Mouse (Mus musculus): Measurements from ENCODE around the gene Olfr615.
"Not testable (repeated sequence)": the region's sequence is repeated elsewhere in the genome, so short reads cannot be mapped to it uniquely, and the experiment has no call there.

Olfr615 gene

DNA sequence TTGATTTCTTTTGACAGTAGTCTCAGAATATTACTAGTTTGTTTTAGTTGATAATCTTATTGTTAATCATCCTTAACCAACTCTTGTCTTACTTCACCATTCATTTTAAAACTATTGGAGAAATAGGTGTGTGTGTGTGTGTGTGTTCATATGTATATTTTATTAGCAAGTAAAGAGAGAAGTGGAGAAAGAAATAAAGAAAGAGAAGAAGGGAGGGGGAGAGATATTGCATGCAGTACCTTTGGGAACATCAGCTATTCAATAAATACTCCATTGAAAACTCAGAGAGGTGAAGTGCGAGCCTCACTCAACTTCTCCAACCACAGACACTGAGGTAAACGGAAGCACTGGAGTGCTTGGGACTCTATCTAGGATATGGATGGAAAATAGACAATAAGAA lies at the start of gene Olfr615:
Gene Olfr615 (plus strand): TSS at position 301 of the 400 bp plus-strand sequence.
- no peak for DNase-seq (ENCODE audit: low spot score)

- no peak for DNase-seq (ENCODE audit: low spot score)
These were observed 43.9 kb upstream of the Olfr615 start, which contains the start of gene Olfr610 for GRCm38 (mm10) chr7:103512022-103512421. TSS of gene Olfr610 (minus strand) at chr7:103512122.

GRCm38 (mm10) chr7:103520746-103521145 lies 35.1 kb upstream of the Olfr615 start, which contains the start of gene Olfr611:
TSS of gene Olfr611 (minus strand) at chr7:103520846.
- DNase-seq (ENCODE audit: low spot score): not testable (repeated sequence)

DNA sequence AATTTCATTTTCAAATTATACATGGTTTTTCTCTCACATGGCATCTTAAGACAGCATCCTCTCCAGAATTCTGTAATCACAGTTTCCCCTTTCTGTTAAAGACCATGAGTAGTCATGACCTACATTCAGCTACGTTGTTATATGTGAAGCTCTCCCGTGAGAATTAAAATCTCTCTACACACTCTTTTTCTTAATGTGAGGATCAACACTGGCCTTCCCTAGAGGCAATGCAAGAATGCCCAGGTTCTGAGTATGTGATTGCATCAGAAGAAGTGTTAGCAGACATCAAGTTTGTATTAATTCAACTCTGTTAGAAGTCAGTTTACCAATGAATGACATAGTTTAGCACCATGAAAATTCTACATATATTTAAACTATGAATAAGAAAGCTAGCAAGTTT lies 13.3 kb upstream of the Olfr615 start, which contains the start of gene Olfr612:
Gene Olfr612 (minus strand): TSS at position 101 of the 400 bp plus-strand sequence.
- DNase-seq (ENCODE audit: low spot score): not testable (repeated sequence)

DNA sequence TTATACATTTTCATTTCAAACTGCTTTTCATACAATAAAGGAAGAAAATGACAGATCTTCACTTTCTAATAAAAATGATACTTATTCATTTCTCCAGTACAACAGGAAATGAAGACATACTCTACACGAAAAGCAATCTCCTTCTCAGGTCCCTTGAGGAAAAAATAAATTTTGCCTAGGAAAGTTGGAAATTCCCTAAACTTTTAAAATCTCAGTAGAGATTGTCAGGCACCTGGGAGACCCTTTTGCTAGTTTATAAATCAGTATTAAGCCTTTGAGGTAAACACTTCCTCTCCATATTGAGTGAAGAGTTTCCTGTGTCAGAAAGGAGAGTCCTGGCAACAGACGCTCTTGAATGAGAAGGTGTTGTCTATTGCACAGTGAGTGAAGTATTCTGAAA lies 8.1 kb upstream of the Olfr615 start, which contains the start of gene Olfr613:
Gene Olfr613 (plus strand): TSS at position 301 of the 400 bp plus-strand sequence.
- no peak for DNase-seq (ENCODE audit: low spot score)

GRCm38 (mm10) chr7:103569043-103569442 lies 13.2 kb downstream of the Olfr615 start, which contains the start of gene Olfr616:
TSS of gene Olfr616 (minus strand) at chr7:103569143.
- no peak for DNase-seq (ENCODE audit: low spot score)

DNA sequence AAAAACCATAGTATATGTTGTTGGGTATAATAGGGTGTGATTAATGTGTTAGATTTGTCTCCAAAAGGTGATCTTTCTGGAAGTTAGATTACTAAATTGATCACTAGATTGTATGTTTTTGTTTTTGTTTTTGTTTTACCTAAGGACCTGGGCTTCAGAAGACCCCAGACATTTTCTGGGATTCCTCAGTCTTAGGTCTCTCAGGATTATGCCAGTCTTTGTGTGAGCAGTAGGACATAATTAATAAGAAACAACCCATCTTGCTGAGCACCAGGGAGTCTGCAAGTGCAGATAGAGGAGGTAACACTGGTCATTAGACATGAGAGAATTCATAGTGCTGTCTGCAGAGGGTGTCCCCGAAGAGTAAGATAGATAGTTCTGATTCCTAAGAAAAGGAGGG lies 16.9 kb downstream of the Olfr615 start, which contains the start of gene Olfr617:
Gene Olfr617 (plus strand): TSS at position 301 of the 400 bp plus-strand sequence.
- DNase-seq (ENCODE audit: low spot score): no peak

DNA sequence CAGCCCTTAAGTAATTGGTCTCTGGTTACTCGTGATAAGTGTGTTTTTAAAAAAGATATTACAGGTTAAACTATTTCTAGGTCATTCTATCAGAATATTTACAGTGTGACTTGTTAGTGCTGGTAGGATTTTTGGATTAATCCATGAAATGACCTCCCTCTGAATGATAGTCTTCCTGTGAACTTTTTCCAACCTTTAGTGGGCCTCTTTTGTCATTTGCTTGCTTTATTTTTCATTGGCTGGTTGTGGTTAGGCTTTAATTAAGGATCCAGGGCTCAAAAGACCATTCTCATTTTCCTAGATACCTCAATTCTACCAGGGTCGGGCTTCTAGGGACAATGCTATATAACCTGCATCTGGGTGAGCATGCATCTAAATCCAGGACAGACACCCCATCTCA lies 33.9 kb downstream of the Olfr615 start, which contains the start of gene Olfr618:
Gene Olfr618 (plus strand): TSS at position 301 of the 400 bp plus-strand sequence.
- no peak for DNase-seq (ENCODE audit: low spot score)

GRCm38 (mm10) chr7:103600275-103600674 lies 44.4 kb downstream of the Olfr615 start, which contains the start of gene Olfr619:
TSS of gene Olfr619 (plus strand) at chr7:103600575.
- DNase-seq (ENCODE audit: low spot score): no peak

- no peak for DNase-seq (ENCODE audit: low spot score)
These were observed 51.5 kb downstream of the Olfr615 start for GRCm38 (mm10) chr7:103607425-103607824.

- no peak for DNase-seq (ENCODE audit: low spot score)
These were observed 56.6 kb downstream of the Olfr615 start, which contains the start of gene Olfr620 for GRCm38 (mm10) chr7:103612434-103612833. TSS of gene Olfr620 (minus strand) at chr7:103612534.
